Mouse (Mus musculus): ENCODE data around the gene Egln2.

The Egln2 gene

GRCm38 (mm10) chr7:27132588-27132987 lies 34.0 kb downstream of the Egln2 start:
- DNase-seq (ENCODE audit: low spot score in 2 of 2) = peak in 1 of 2 experiments; percentile 53

GRCm38 (mm10) chr7:27131387-27131786 lies 35.2 kb downstream of the Egln2 start:
- no peak for DNase-seq (ENCODE audit: low spot score in 2 of 2)

GRCm38 (mm10) chr7:27130521-27131370 lies 35.9 kb downstream of the Egln2 start:
- no peak for DNase-seq (ENCODE audit: low spot score in 2 of 2)

- no peak for DNase-seq (ENCODE audit: low spot score in 2 of 2)
Observed at GRCm38 (mm10) chr7:27129811-27130210, 36.8 kb downstream of the Egln2 start.

GRCm38 (mm10) chr7:27128946-27129345 lies 37.7 kb downstream of the Egln2 start:
- no peak for DNase-seq (ENCODE audit: low spot score in 2 of 2)

DNA sequence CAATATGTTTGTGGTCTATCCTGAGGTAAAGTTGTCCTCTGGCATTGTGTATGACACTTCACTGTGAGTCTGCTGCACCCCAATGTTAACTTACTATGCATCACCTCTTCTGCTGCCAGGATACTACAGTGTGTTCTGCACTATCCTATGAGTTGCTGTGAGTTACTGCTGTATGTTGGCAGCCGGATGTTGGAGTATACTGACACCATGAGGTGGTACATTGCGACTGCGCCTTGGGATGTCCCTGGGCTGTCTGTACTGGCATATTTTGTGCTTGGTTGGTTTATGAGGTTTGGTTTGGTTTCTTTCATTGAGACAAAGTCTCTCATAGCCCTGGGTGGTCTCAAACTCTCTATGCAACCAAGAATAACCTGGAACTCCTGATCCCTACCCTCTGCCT lies 38.4 kb downstream of the Egln2 start:
- peak; percentile 32 to 66 for DNase-seq (ENCODE audit: low spot score in 2 of 2)

- no peak for DNase-seq (ENCODE audit: low spot score in 2 of 2)
Observed at GRCm38 (mm10) chr7:27124969-27125368, 41.6 kb downstream of the Egln2 start.

- no peak for DNase-seq (ENCODE audit: low spot score in 2 of 2)
Observed at GRCm38 (mm10) chr7:27124305-27124832, 42.2 kb downstream of the Egln2 start.

GRCm38 (mm10) chr7:27119676-27120075 lies 46.9 kb downstream of the Egln2 start, which contains the start of gene Cyp2f2:
Gene Cyp2f2 (plus strand): TSS chr7:27119909.
- DNase-seq (ENCODE audit: low spot score in 2 of 2) = no peak

GRCm38 (mm10) chr7:27118033-27118511 lies 48.5 kb downstream of the Egln2 start:
- peak in 1 of 2 experiments; percentile 63 for DNase-seq (ENCODE audit: low spot score in 2 of 2)

GRCm38 (mm10) chr7:27111987-27112386 lies 54.6 kb downstream of the Egln2 start:
- no peak for DNase-seq (ENCODE audit: low spot score in 2 of 2)

DNA sequence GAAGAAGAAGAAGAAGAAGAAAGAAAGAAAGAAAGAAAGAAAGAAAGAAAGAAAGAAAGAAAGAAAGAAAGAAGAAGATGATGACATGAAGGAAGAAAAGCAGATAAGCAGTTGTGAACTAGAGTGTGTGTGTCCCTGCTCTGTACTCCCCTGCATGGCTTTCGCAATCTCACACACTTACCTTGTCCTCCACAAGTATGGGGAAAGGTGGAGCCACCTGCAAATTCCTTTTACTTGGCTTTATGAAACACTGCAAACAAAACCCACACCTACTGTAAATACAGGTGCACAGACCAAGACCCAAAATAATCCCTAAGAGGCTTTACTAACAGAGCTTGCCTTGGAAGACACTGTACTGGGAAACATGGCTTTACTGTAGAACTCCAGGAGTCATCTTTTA lies 55.6 kb downstream of the Egln2 start:
- DNase-seq (ENCODE audit: low spot score in 2 of 2) = no peak

GRCm38 (mm10) chr7:27110327-27110726 lies 56.3 kb downstream of the Egln2 start:
- DNase-seq (ENCODE audit: low spot score in 2 of 2) = no peak
